Mouse (Mus musculus) limb, embryonic 14.5 days (tissue): ENCODE data around the gene Klra3. TPM values are rescaled to one million over a fixed set of nuclear protein-coding genes. Genes with fewer than 3 reads are reported as not detected.
"Not testable (repeated sequence)": the region's sequence is repeated elsewhere in the genome, so short reads cannot be mapped to it uniquely, and the experiment has no call there.

Source experiments
- ATAC-seq: fragments of 200-750 bp; cut with Nextera tagmentation; 2 replicates; pipeline ENCODE4 v1.8.0; 2017; ENCODE audit warnings: low read depth, moderate number of reproducible peaks, moderate TSS enrichment; ENCODE audit not compliant: low FRiP score
- DNase-seq: peaks from one replicate; pipeline ENCODE4 v3.0.0-alpha.2; 2015; ENCODE audit warnings: low spot score
- H3K27ac ChIP-seq: fragments of 300-500 bp; sonication (generic); replicated peaks from 2 replicates; pipeline ENCODE4 v1.5.1; 2014; ENCODE audit warnings: low read depth, mild to moderate bottlenecking, low read length, moderate library complexity, mixed read lengths
- H3K27me3 ChIP-seq: fragments of 300-500 bp; sonication (generic); 2 replicates; pipeline ENCODE4 v1.6.1; 2014; ENCODE audit warnings: low read length, mixed read lengths; ENCODE audit not compliant: control insufficient read depth, insufficient read depth
- H3K36me3 ChIP-seq: fragments of 300-500 bp; sonication (generic); 2 replicates; pipeline ENCODE4 v1.6.1; 2014; ENCODE audit warnings: mild to moderate bottlenecking, low read length, moderate library complexity, mixed read lengths; ENCODE audit not compliant: control insufficient read depth, insufficient read depth
- H3K4me1 ChIP-seq: fragments of 300-500 bp; sonication (generic); 2 replicates; pipeline ENCODE4 v1.6.1; 2014; ENCODE audit warnings: antibody characterized with exemption, low read length, mixed read lengths; ENCODE audit not compliant: control insufficient read depth, insufficient read depth
- H3K4me2 ChIP-seq: fragments of 300-500 bp; sonication (generic); replicated peaks from 2 replicates; pipeline ENCODE4 v1.6.1; 2014; ENCODE audit warnings: low read depth, mild to moderate bottlenecking, low read length, moderate library complexity; ENCODE audit not compliant: severe bottlenecking
- H3K4me3 ChIP-seq: fragments of 300-500 bp; sonication (generic); replicated peaks from 2 replicates; pipeline ENCODE4 v1.5.1; 2014; ENCODE audit warnings: low read length
- H3K9ac ChIP-seq: fragments of 300-500 bp; sonication (generic); 2 replicates; pipeline ENCODE4 v1.6.1; 2014; ENCODE audit warnings: mild to moderate bottlenecking, low read depth, low read length, moderate library complexity; ENCODE audit not compliant: severe bottlenecking
- H3K9me3 ChIP-seq: fragments of 300-500 bp; sonication (generic); 2 replicates; pipeline ENCODE4 v1.6.1; 2016; ENCODE audit warnings: low read length; ENCODE audit not compliant: control insufficient read depth
- POLR2A ChIP-seq: fragments of 200-500 bp; IDR thresholded peaks from 2 replicates; pipeline ENCODE4 v1.8.0; 2012; ENCODE audit warnings: inconsistent platforms, mild to moderate bottlenecking, moderate library complexity, borderline replicate concordance; ENCODE audit not compliant: insufficient read depth, insufficient read length; ENCODE audit errors: extremely low read depth
- WGBS: fragments of 180-500 bp; shearing (Covaris S2); extraction: QIAGEN DNeasy Blood & Tissue Kit; methylation state at CpG from one replicate; pipeline ENCODE4 v1.1.7; 2014; 5-methylcytosine and 5-hydroxymethylcytosine counted together
- polyA plus RNA-seq, 2 experiments: library from polyadenylated mRNA; depleted of rRNA in 1 of 2; stranded (reverse) in 1 of 2; unstranded in 1 of 2; fragments of >200 nt; fragmentation: Nextera tagmentation in 1 of 2; extraction: Ambion mirVana in 1 of 2; gene quantifications; 2 replicates each; pipeline versions ENCODE4 v1.2.1 to v1.2.3; 2012 to 2014

The Klra3 gene
- polyA plus RNA-seq (2012; rRNA removed) (not detected in 2 replicates), polyA plus RNA-seq (2014; fragmentation: Nextera tagmentation; extraction: Ambion mirVana) (not detected in 2 replicates)

DNA sequence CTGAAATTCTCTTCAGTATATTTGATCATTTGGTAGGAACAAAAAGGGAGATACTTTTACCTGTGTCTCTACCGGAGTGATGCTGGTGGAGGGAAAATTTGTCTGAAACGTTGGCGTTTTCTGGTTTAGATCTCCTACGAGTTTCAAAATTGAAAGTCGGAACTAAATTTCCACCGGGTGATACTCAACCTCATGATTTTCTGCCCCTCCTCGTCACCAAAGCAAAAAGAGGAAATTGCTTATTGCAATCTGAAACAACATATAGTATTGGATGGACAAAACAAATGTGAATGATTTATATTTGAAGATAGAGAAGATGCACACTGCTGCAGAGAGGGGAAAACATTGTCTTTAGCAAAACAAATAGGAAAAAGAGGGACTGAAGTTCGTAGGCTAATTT, at the start of gene Klra3:
Gene Klra3, minus strand, starts transcription at position 164 of the 400 bp plus-strand sequence.
- Histone ChIP-seq H3K27me3 (no peaks in the 10 kb centered on the region), H3K27ac (no peak within 1 kb of the TSS), H3K36me3 (no peaks in the 10 kb centered on the region), H3K9me3 (no peaks in the 10 kb centered on the region), H3K9ac (no peak within 1 kb of the TSS), H3K4me1 (no peaks in the 10 kb centered on the region), H3K4me3 (no peak within 1 kb of the TSS), H3K4me2 (no peak within 1 kb of the TSS)
- no peak for DNase-seq
- no peak for TF ChIP-seq POLR2A
- WGBS, result 84% methylated on average over 8 of the region's 8 CpGs
- no peak for ATAC-seq

DNA sequence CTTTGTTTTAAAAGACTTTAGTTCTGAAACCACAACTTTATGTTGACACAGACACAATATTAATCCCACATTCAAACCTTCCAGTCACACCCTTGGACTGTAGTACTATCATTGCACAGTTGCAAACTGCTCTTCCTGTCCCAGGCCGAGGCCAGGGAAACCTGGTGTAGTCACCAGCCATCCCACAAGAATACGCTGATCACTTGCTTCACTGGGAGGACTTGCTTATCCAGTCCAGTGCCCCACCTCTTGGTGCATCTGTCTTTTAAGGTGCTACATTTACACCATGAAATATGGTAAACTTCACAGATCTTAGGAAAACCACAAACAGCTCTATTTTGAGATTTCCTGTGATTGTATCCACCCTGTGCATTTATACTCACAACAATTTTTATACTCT, 49.4 kb upstream of the Klra3 start, which contains the start of gene Klra1:
Gene Klra1, minus strand, starts transcription at position 125 of the 400 bp plus-strand sequence.
- 82% methylated on average over 2 of the region's 2 CpGs for WGBS
- no peak for TF ChIP-seq POLR2A
- no peak within 1 kb of the TSS for H3K4me3 ChIP-seq
- no peaks in the 10 kb centered on the region for H3K36me3 ChIP-seq
- H3K9ac ChIP-seq, result no peak within 1 kb of the TSS
- H3K4me2 ChIP-seq, result no peak within 1 kb of the TSS
- H3K27me3 ChIP-seq, result no peaks in the 10 kb centered on the region
- ATAC-seq, result no peak
- no peak for DNase-seq
- H3K27ac ChIP-seq, result no peak within 1 kb of the TSS
- no peaks in the 10 kb centered on the region for H3K4me1 ChIP-seq
- no peaks in the 10 kb centered on the region for H3K9me3 ChIP-seq

GRCm38 (mm10) chr6:130385803-130386202, 48.4 kb upstream of the Klra3 start:
- Histone ChIP-seq H3K27me3 (no peaks in the 10 kb centered on the region), H3K4me3 (no peak overlapping the region), H3K36me3 (no peaks in the 10 kb centered on the region), H3K4me1 (no peaks in the 10 kb centered on the region), H3K4me2 (no peak overlapping the region), H3K27ac (no peak overlapping the region), H3K9ac (no peak overlapping the region), H3K9me3 (no peaks in the 10 kb centered on the region)
- DNase-seq (no peak), ATAC-seq (no peak)
- WGBS, result 58% methylated on average over 1 of the region's 1 CpGs
- no peak for TF ChIP-seq POLR2A

- TF ChIP-seq POLR2A, result no peak
These were observed 45.0 kb upstream of the Klra3 start for GRCm38 (mm10) chr6:130382375-130382774.

DNA sequence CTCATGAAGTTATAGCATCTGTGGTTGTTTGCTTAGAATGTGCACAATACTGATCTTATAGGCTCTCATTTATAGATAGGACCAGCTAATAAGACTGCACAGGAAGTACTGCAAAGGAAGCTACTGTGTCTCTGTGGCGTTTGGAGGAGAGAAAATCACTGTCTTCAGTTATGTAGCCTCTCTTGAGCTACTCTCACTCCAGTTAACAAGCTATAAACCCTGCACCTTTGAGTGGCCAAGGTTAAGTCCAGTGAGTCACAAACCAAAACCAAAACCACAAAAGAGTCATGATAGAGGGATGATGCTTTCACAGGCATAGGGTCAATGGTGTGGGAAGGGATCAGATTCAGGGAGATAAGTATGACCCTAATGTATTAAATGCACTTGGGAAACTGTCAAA, 8.0 kb upstream of the Klra3 start:
- 29% methylated on average over 1 of the region's 1 CpGs for WGBS
- not testable (repeated sequence) for H3K9me3 ChIP-seq, H3K27ac ChIP-seq, DNase-seq, H3K9ac ChIP-seq, H3K4me1 ChIP-seq, ATAC-seq, H3K4me2 ChIP-seq, H3K4me3 ChIP-seq, H3K27me3 ChIP-seq, H3K36me3 ChIP-seq

More at GRCm38 (mm10) chr6:130382375-130382774, 45.0 kb upstream of the Klra3 start:
- WGBS, result 70% methylated on average over 4 of the region's 4 CpGs
- no peak overlapping the region for H3K4me3 ChIP-seq
- H3K36me3 ChIP-seq, result no peaks in the 10 kb centered on the region
- no peaks in the 10 kb centered on the region for H3K27me3 ChIP-seq
- no peak overlapping the region for H3K4me2 ChIP-seq
- DNase-seq (no peak), ATAC-seq (no peak)
- no peaks in the 10 kb centered on the region for H3K9me3 ChIP-seq
- H3K4me1 ChIP-seq, result no peaks in the 10 kb centered on the region
- H3K9ac ChIP-seq, result no peak overlapping the region
- no peak overlapping the region for H3K27ac ChIP-seq

DNA sequence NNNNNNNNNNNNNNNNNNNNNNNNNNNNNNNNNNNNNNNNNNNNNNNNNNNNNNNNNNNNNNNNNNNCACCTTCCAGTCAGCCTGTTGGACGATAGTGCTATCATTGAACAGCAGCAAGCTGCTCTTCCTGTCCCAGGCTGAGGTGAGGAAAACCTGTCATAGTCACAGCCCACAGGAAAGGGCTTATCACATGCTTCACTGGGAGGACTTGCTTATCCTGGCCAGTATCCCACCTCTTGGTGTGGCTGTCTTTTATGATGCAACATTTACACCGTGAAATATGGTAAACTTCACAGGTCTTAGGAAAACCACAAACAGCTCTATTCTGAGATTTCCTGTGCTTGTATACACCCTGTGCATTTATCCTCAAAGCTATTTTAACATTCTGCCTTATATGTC, 4.6 kb upstream of the Klra3 start:
- not testable (repeated sequence) for H3K4me1 ChIP-seq, H3K27me3 ChIP-seq, H3K9me3 ChIP-seq, H3K9ac ChIP-seq, H3K4me3 ChIP-seq, H3K4me2 ChIP-seq, H3K27ac ChIP-seq, DNase-seq, ATAC-seq, H3K36me3 ChIP-seq
- WGBS, result 79% methylated on average over 2 of the region's 2 CpGs
